Mouse (Mus musculus) liver, embryonic 11.5 days (tissue): ENCODE measurements around the gene Klhl6. TPM values are rescaled to one million over a fixed set of nuclear protein-coding genes. Genes with fewer than 3 reads are reported as not detected.

Experiments
- ATAC-seq: fragments of 200-750 bp; cut with Nextera tagmentation; replicated peaks from 2 replicates; pipeline ENCODE4 v1.8.0; 2017; ENCODE audit warnings: moderate number of reproducible peaks, mild to moderate bottlenecking, moderate TSS enrichment, moderate library complexity; ENCODE audit not compliant: low FRiP score
- DNase-seq: peaks from one replicate; pipeline ENCODE4 v3.0.0-alpha.2; 2017; ENCODE audit warnings: low spot score
- H3K27ac ChIP-seq: fragments of 300-500 bp; sonication (generic); 2 replicates; pipeline ENCODE4 v1.5.1; 2014; ENCODE audit warnings: mild to moderate bottlenecking, low read depth, low read length, control low read depth
- H3K27me3 ChIP-seq: fragments of 300-500 bp; sonication (generic); replicated peaks from 2 replicates; pipeline ENCODE4 v1.6.1; 2014; ENCODE audit warnings: low read length, mixed read lengths; ENCODE audit not compliant: control insufficient read depth, insufficient read depth
- H3K36me3 ChIP-seq: fragments of 300-500 bp; sonication (generic); 2 replicates; pipeline ENCODE4 v1.6.1; 2014; ENCODE audit warnings: mild to moderate bottlenecking, low read length, moderate library complexity, mixed read lengths; ENCODE audit not compliant: control insufficient read depth, insufficient read depth
- H3K4me1 ChIP-seq: fragments of 300-500 bp; sonication (generic); replicated peaks from 2 replicates; pipeline ENCODE4 v1.6.1; 2014; ENCODE audit warnings: low read length, mixed read lengths; ENCODE audit not compliant: control insufficient read depth, insufficient read depth
- H3K4me2 ChIP-seq: fragments of 300-500 bp; sonication (generic); 2 replicates; pipeline ENCODE4 v1.6.1; 2014; ENCODE audit warnings: mild to moderate bottlenecking, control low read depth, moderate library complexity
- H3K4me3 ChIP-seq: fragments of 300-500 bp; sonication (generic); 2 replicates; pipeline ENCODE4 v1.5.1; 2014; ENCODE audit warnings: low read depth, low read length, control low read depth
- H3K9ac ChIP-seq: fragments of 300-500 bp; sonication (generic); 2 replicates; pipeline ENCODE4 v1.6.1; 2014; ENCODE audit warnings: low read depth, low read length, control low read depth
- H3K9me3 ChIP-seq: fragments of 300-500 bp; sonication (generic); 2 replicates; pipeline ENCODE4 v1.6.1; 2016; ENCODE audit warnings: low read length, inconsistent platforms, mixed read lengths; ENCODE audit not compliant: control insufficient read depth
- WGBS: fragments of 180-500 bp; shearing (Covaris S2); extraction: QIAGEN DNeasy Blood & Tissue Kit; methylation state at CpG from one replicate; pipeline ENCODE4 v1.1.7; 2014; 5-methylcytosine and 5-hydroxymethylcytosine counted together
- polyA plus RNA-seq: library from polyadenylated mRNA; unstranded; fragments of >200 nt; fragmentation: Nextera tagmentation; extraction: Ambion mirVana; gene quantifications from 2 replicates; pipeline ENCODE4 v1.2.1, GENCODE M21; 2014

Gene Klhl6
- polyA plus RNA-seq, 1 experiment from 2014 or later, result 23.4 TPM

GRCm38 (mm10) chr16:19977282-19977681, 5.6 kb downstream of the Klhl6 start:
- Histone ChIP-seq H3K9ac (no peak overlapping the region), H3K36me3 (no peaks in the 10 kb centered on the region), H3K4me1 (no peaks in the 10 kb centered on the region; the same call in 1 of the 2 replicates), H3K9me3 (no peaks in the 10 kb centered on the region), H3K4me2 (no peak overlapping the region), H3K4me3 (no peak overlapping the region), H3K27me3 (no peaks in the 10 kb centered on the region), H3K27ac (no peak overlapping the region)
- DNase-seq (no peak), ATAC-seq (no peak; the same call in 1 of the 2 replicates)
- 58% methylated on average over 5 of the region's 5 CpGs for WGBS

GRCm38 (mm10) chr16:19976825-19977224, 6.0 kb downstream of the Klhl6 start:
- WGBS, result 53% methylated on average over 4 of the region's 4 CpGs
- Histone ChIP-seq H3K4me2 (no peak overlapping the region), H3K27me3 (no peaks in the 10 kb centered on the region), H3K36me3 (no peaks in the 10 kb centered on the region), H3K27ac (no peak overlapping the region), H3K4me1 (no peaks in the 10 kb centered on the region; the same call in 1 of the 2 replicates), H3K9me3 (no peaks in the 10 kb centered on the region), H3K4me3 (no peak overlapping the region), H3K9ac (no peak overlapping the region)
- DNase-seq, result no peak
- ATAC-seq, result no peak

GRCm38 (mm10) chr16:19975432-19975831, 7.4 kb downstream of the Klhl6 start:
- DNase-seq (no peak), ATAC-seq (no peak)
- no peak overlapping the region for H3K9ac ChIP-seq
- no peaks in the 10 kb centered on the region for H3K27me3 ChIP-seq
- WGBS, result 63% methylated on average over 4 of the region's 4 CpGs
- no peak overlapping the region for H3K4me2 ChIP-seq
- H3K36me3 ChIP-seq, result no peaks in the 10 kb centered on the region
- H3K4me3 ChIP-seq, result no peak overlapping the region
- no peaks in the 10 kb centered on the region for H3K9me3 ChIP-seq
- H3K27ac ChIP-seq, result no peak overlapping the region
- H3K4me1 ChIP-seq, result no peaks in the 10 kb centered on the region; the same call in 1 of the 2 replicates

- H3K36me3 ChIP-seq, result no peaks in the 10 kb centered on the region
- no peak overlapping the region for H3K27ac ChIP-seq
- DNase-seq (no peak), ATAC-seq (no peak)
- no peak overlapping the region for H3K4me3 ChIP-seq
- H3K4me1 ChIP-seq, result no peaks in the 10 kb centered on the region; the same call in 1 of the 2 replicates
- H3K27me3 ChIP-seq, result no peaks in the 10 kb centered on the region
- H3K9ac ChIP-seq, result no peak overlapping the region
- WGBS, result 57% methylated on average over 1 of the region's 1 CpGs
- no peak overlapping the region for H3K4me2 ChIP-seq
- no peaks in the 10 kb centered on the region for H3K9me3 ChIP-seq
These were observed 9.4 kb downstream of the Klhl6 start for GRCm38 (mm10) chr16:19973480-19973879.

- Histone ChIP-seq H3K4me1 (no peaks in the 10 kb centered on the region; the same call in 1 of the 2 replicates), H3K9ac (no peak overlapping the region), H3K4me2 (no peak overlapping the region), H3K36me3 (no peaks in the 10 kb centered on the region), H3K9me3 (no peaks in the 10 kb centered on the region), H3K4me3 (no peak overlapping the region), H3K27me3 (no peaks in the 10 kb centered on the region), H3K27ac (no peak overlapping the region)
- no peak for ATAC-seq
- no peak for DNase-seq
These were observed 10.0 kb downstream of the Klhl6 start for GRCm38 (mm10) chr16:19972736-19973350.

- Histone ChIP-seq H3K4me2 (no peak overlapping the region), H3K9ac (no peak overlapping the region), H3K36me3 (no peaks in the 10 kb centered on the region), H3K9me3 (no peaks in the 10 kb centered on the region), H3K4me1 (peaks cover 5% of the 10 kb centered on the region; the same call in 1 of the 2 replicates), H3K4me3 (no peak overlapping the region), H3K27ac (no peak overlapping the region), H3K27me3 (no peaks in the 10 kb centered on the region)
- no peak for ATAC-seq
- 57% methylated on average over 5 of the region's 5 CpGs for WGBS
- DNase-seq, result no peak
These were observed 13.3 kb downstream of the Klhl6 start for GRCm38 (mm10) chr16:19969506-19969905.

GRCm38 (mm10) chr16:19968666-19969065, 14.2 kb downstream of the Klhl6 start:
- H3K27ac ChIP-seq, result no peak overlapping the region
- no peak overlapping the region for H3K9ac ChIP-seq
- no peaks in the 10 kb centered on the region for H3K9me3 ChIP-seq
- peaks cover 5% of the 10 kb centered on the region; the same call in 1 of the 2 replicates for H3K4me1 ChIP-seq
- no peak overlapping the region for H3K4me3 ChIP-seq
- no peaks in the 10 kb centered on the region for H3K27me3 ChIP-seq
- DNase-seq (no peak), ATAC-seq (no peak)
- WGBS, result 90% methylated on average over 4 of the region's 4 CpGs
- H3K36me3 ChIP-seq, result no peaks in the 10 kb centered on the region
- H3K4me2 ChIP-seq, result no peak overlapping the region

- DNase-seq (no peak), ATAC-seq (no peak)
- Histone ChIP-seq H3K9ac (no peak overlapping the region), H3K27me3 (no peaks in the 10 kb centered on the region), H3K9me3 (no peaks in the 10 kb centered on the region), H3K4me3 (no peak overlapping the region), H3K27ac (no peak overlapping the region), H3K4me2 (no peak overlapping the region), H3K36me3 (no peaks in the 10 kb centered on the region), H3K4me1 (peaks cover 5% of the 10 kb centered on the region; the same call in 1 of the 2 replicates)
- WGBS, result 86% methylated on average over 1 of the region's 1 CpGs
These were observed 14.9 kb downstream of the Klhl6 start for GRCm38 (mm10) chr16:19967897-19968392.

GRCm38 (mm10) chr16:19966976-19967375, 15.9 kb downstream of the Klhl6 start:
- H3K4me3 ChIP-seq, result no peak overlapping the region
- peaks cover 5% of the 10 kb centered on the region; the same call in 1 of the 2 replicates for H3K4me1 ChIP-seq
- no peak overlapping the region for H3K9ac ChIP-seq
- H3K27me3 ChIP-seq, result no peaks in the 10 kb centered on the region
- H3K9me3 ChIP-seq, result no peaks in the 10 kb centered on the region
- no peaks in the 10 kb centered on the region for H3K36me3 ChIP-seq
- DNase-seq, result no peak
- ATAC-seq, result 0 out of 2 replicates have a peak, but pooled peaks have one; percentile 39
- no peak overlapping the region for H3K4me2 ChIP-seq
- no peak overlapping the region for H3K27ac ChIP-seq
